Mouse (Mus musculus): ENCODE results near the gene Trpm6. TPM values are rescaled to one million over a fixed set of nuclear protein-coding genes. Genes with fewer than 3 reads are reported as not detected.

The Trpm6 gene
- polyA plus RNA-seq, 1 experiment from 2014 or later = 0.32 TPM

DNA sequence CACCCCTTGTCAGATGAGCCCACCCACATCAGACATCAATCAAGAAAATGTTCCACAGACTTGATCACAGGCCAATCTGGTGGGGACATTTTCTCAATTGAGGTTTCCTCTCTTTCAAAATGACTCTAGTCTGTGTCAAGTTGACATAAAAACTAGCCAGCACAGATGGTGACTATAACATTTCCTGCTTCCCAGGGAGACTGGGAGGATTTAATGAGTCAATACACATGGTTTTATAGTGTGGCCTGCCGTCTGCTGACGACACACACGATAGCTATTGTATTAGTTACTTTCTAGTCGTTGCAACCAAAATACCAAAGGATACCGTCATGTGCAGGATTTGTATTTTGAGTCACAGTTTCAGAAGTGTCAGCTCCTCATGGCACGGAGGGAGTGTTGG is 191.6 kb downstream of the Trpm6 start:
- Histone ChIP-seq H3K27me3 (ENCODE audit: control insufficient read depth, insufficient read depth, low read length) (no peaks in the 10 kb centered on the region), H3K9ac (replicated peaks; ENCODE audit: low read length) (no peak overlapping the region), H3K4me2 (ENCODE audit: low read length) (no peak overlapping the region), H3K36me3 (ENCODE audit: control insufficient read depth, insufficient read depth, low read length) (no peaks in the 10 kb centered on the region), H3K9me3 (ENCODE audit: control insufficient read depth, low read length) (no peaks in the 10 kb centered on the region), H3K4me1 (ENCODE audit: control insufficient read depth, insufficient read depth, low read length) (no peaks in the 10 kb centered on the region), H3K27ac (replicated peaks; ENCODE audit: low read depth, low read length) (no peak overlapping the region), H3K4me3 (replicated peaks; ENCODE audit: low read depth, low read length) (no peak overlapping the region)
- no peak for DNase-seq
- WGBS = 87% methylated on average over 6 of the region's 6 CpGs
- no peak for ATAC-seq (ENCODE audit: low FRiP score, low TSS enrichment)

Other genes with a start within 250 kb of the Trpm6 start
- gene Ostf1, start 118.2 kb upstream of the Trpm6 start, polyA plus RNA-seq (2014; fragmentation: Nextera tagmentation; extraction: Ambion mirVana) = 28.5 and 40.7 TPM in 2 replicates
- 4.8 and 6.9 TPM in 2 replicates for gene Nmrk1, start 118.0 kb upstream of the Trpm6 start, polyA plus RNA-seq (2014; fragmentation: Nextera tagmentation; extraction: Ambion mirVana)
- gene Carnmt1, start 79.2 kb upstream of the Trpm6 start, polyA plus RNA-seq (2014; fragmentation: Nextera tagmentation; extraction: Ambion mirVana) = 18.0 and 18.4 TPM in 2 replicates
- gene D030056L22Rik, start 36.8 kb upstream of the Trpm6 start, polyA plus RNA-seq (2014; fragmentation: Nextera tagmentation; extraction: Ambion mirVana) = 66.5 and 68.7 TPM in 2 replicates